10 mouse cellular contexts compared by ENCODE assay signal in the genomic region with DNA sequence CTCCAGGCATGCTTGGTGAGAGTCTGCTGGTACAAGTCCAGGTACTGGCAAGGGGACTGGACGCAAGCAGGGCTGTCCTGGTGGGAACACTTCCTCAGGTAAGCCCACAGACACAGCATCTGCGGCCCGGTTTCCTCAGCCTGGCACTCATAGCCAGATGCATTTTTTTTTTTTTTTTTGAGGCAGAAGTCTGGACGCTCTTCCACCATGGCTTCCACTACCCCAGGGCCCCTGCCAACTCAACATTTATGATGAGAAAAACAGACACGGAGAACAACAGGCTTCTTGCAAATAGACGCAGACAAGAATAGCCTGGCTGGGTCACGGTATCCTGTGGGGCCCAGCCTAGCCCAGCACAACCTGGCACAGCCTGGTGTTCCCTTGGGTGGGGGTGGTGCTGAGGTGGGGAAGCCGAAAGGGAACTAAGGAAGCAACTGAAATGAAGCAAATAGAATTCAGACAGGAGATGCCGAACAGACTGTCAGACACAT. TPM values are rescaled to one million over a fixed set of nuclear protein-coding genes. Genes with fewer than 3 reads are reported as not detected.
DNase-seq lines count a peak whose midpoint lies in the region; ATAC-seq lines count a peak whose summit lies in the region.
"Had no signal": no experiment of that assay in that cellular context is flagged by ENCODE, and none has a peak within 500 bp of the region (broad histone marks: within the 10 kb centered on the region; RNA-seq: fewer than 3 reads in every experiment).

No protein-coding gene starts in this region.

- 75% methylated on average over 9 of the region's 9 CpGs for WGBS in kidney, embryonic 15.5 days
- WGBS in heart, embryonic 13.5 days = 45% methylated on average over 9 of the region's 9 CpGs
- WGBS in midbrain, embryonic 13.5 days = 76% methylated on average over 9 of the region's 9 CpGs

- H3K9me3 ChIP-seq in kidney, embryonic 15.5 days (replicated peaks) = no peaks in the 10 kb centered on the region
- H3K9me3 ChIP-seq in heart, embryonic 13.5 days = no peaks in the 10 kb centered on the region
- no peaks in the 10 kb centered on the region for H3K9me3 ChIP-seq in midbrain, embryonic 13.5 days
- H3K9me3 ChIP-seq: embryonic facial prominence, embryonic 12.5 days; megakaryocyte, embryonic 14.5 days had no signal

- no peak overlapping the region for H3K4me2 ChIP-seq in kidney, embryonic 15.5 days
- 0 out of 2 replicates have a peak overlapping the region, but pooled peaks have one; percentile 13 for H3K4me2 ChIP-seq in heart, embryonic 13.5 days
- H3K4me2 ChIP-seq in midbrain, embryonic 13.5 days (replicated peaks) = no peak overlapping the region
- H3K4me2 ChIP-seq: embryonic facial prominence, embryonic 12.5 days had no signal

- ATAC-seq in kidney, embryonic 15.5 days (replicated peaks; ENCODE audit: low FRiP score) = no peak
- no peak for ATAC-seq in heart, embryonic 13.5 days (ENCODE audit: extremely low read depth, insufficient number of reproducible peaks, low FRiP score, low TSS enrichment)
- ATAC-seq in midbrain, embryonic 13.5 days = no peak

- peaks cover 41% of the 10 kb centered on the region for H3K4me1 ChIP-seq in kidney, embryonic 15.5 days
- H3K4me1 ChIP-seq in heart, embryonic 13.5 days = peaks cover 79% of the 10 kb centered on the region
- peaks cover 18% of the 10 kb centered on the region for H3K4me1 ChIP-seq in midbrain, embryonic 13.5 days (replicated peaks)
- H3K4me1 ChIP-seq: megakaryocyte, embryonic 14.5 days had no signal

- H3K4me3 ChIP-seq in kidney, embryonic 15.5 days (replicated peaks) = no peak overlapping the region
- H3K4me3 ChIP-seq in heart, embryonic 13.5 days = no peak overlapping the region
- no peak overlapping the region for H3K4me3 ChIP-seq in midbrain, embryonic 13.5 days (replicated peaks)
- H3K4me3 ChIP-seq: embryonic facial prominence, embryonic 12.5 days; megakaryocyte, embryonic 14.5 days had no signal

- H3K36me3 ChIP-seq in kidney, embryonic 15.5 days = peaks cover 16% of the 10 kb centered on the region
- peaks cover 33% of the 10 kb centered on the region for H3K36me3 ChIP-seq in heart, embryonic 13.5 days
- peaks cover 4% of the 10 kb centered on the region for H3K36me3 ChIP-seq in midbrain, embryonic 13.5 days

- no peak overlapping the region for H3K9ac ChIP-seq in kidney, embryonic 15.5 days
- peak overlapping the region; percentile 17; the same call in 1 of the 2 replicates for H3K9ac ChIP-seq in heart, embryonic 13.5 days
- no peak overlapping the region for H3K9ac ChIP-seq in midbrain, embryonic 13.5 days (replicated peaks)
- H3K9ac ChIP-seq: embryonic facial prominence, embryonic 12.5 days had no signal

- H3K27me3 ChIP-seq in kidney, embryonic 15.5 days = no peaks in the 10 kb centered on the region
- H3K27me3 ChIP-seq in heart, embryonic 13.5 days (replicated peaks) = no peaks in the 10 kb centered on the region
- H3K27me3 ChIP-seq in midbrain, embryonic 13.5 days = no peaks in the 10 kb centered on the region
- H3K27me3 ChIP-seq: embryonic facial prominence, embryonic 12.5 days had no signal

- H3K27ac ChIP-seq in kidney, embryonic 15.5 days = peak overlapping the region; percentile 63; the same call in 1 of the 2 replicates
- peak overlapping the region; percentile 86 for H3K27ac ChIP-seq in heart, embryonic 13.5 days (replicated peaks)
- no peak overlapping the region for H3K27ac ChIP-seq in midbrain, embryonic 13.5 days
- H3K27ac ChIP-seq: embryonic facial prominence, embryonic 12.5 days had no signal

- no peak for DNase-seq in kidney, postnatal 4 days
- DNase-seq in cerebellum, postnatal 14 days = peak; percentile 70 to 84
- DNase-seq in layer of hippocampus, postnatal 14 days (ENCODE audit: low spot score in 2 of 2) = peak; percentile 48 to 51
- no peak for DNase-seq in thymus, postnatal 14 days
- DNase-seq in thymus, postnatal 4 days = no peak

RNA-seq across cellular contexts. Expression of a gene that starts 43.5 kb away (rescaled TPM):
- polyA plus RNA-seq in kidney, embryonic 15.5 days (2015; fragmentation: Nextera tagmentation; extraction: Ambion mirVana) = 10.1 and 10.4 TPM in 2 replicates
- polyA plus RNA-seq in heart, embryonic 13.5 days (2015; fragmentation: Nextera tagmentation; extraction: Ambion mirVana) = 18.1 and 20.0 TPM in 2 replicates
- total RNA-seq in layer of hippocampus, postnatal 14 days (2021) = 10 to 100 TPM; 20.5 to 21.9 TPM
- 8.5 and 10.2 TPM in 2 replicates for polyA plus RNA-seq in midbrain, embryonic 13.5 days (2015; fragmentation: Nextera tagmentation; extraction: Ambion mirVana)

Comparison
In these comparisons a context has a peak if more than half of its experiments do, and no peak if none do; other contexts are left out.
1. DNase-seq: peak in cerebellum, postnatal 14 days (2 of 2) and layer of hippocampus, postnatal 14 days (2 of 2); none in kidney, postnatal 4 days (0 of 2), thymus, postnatal 14 days (single experiment) and thymus, postnatal 4 days (single experiment).